In genomic region chr9:8003301-8004271, GRCm38 (mm10) we compare ENCODE assay signal across 10 mouse cellular contexts. TPM values are rescaled to one million over a fixed set of nuclear protein-coding genes. Genes with fewer than 3 reads are reported as not detected.
DNase-seq lines count a peak whose midpoint lies in the region; ATAC-seq and TF ChIP-seq lines count a peak whose summit lies in the region.
"Had no signal": no experiment of that assay in that cellular context is flagged by ENCODE, and none has a peak within 500 bp of the region (broad histone marks: within the 10 kb centered on the region; RNA-seq: fewer than 3 reads in every experiment).

No protein-coding gene starts in this region.

- peak overlapping the region; percentile 98 for H3K9ac ChIP-seq in limb, embryonic 13.5 days
- H3K9ac ChIP-seq in midbrain, embryonic 15.5 days, result peak overlapping the region; percentile 54

- 0 out of 2 replicates have a peak, but pooled peaks have one; percentile 18 for TF ChIP-seq POLR2A in testis, adult 2 months (IDR thresholded peaks at IDR 0.05; ENCODE audit: control insufficient read depth, low read depth, low read length)

- TF ChIP-seq CTCF in testis, adult 2 months (IDR thresholded peaks at IDR 0.05; ENCODE audit: control insufficient read depth, insufficient read depth, insufficient replicate concordance, low read depth, low read length), result no peak

- H3K9me3 ChIP-seq in limb, embryonic 13.5 days, result no peaks in the 10 kb centered on the region
- H3K9me3 ChIP-seq in midbrain, embryonic 15.5 days, result no peaks in the 10 kb centered on the region

- peak; percentile 49 for ATAC-seq in limb, embryonic 13.5 days (ENCODE audit: low FRiP score, low read depth)
- ATAC-seq in midbrain, embryonic 15.5 days (replicated peaks), result peak; percentile 72

- H3K36me3 ChIP-seq in limb, embryonic 13.5 days, result peaks cover 29% of the 10 kb centered on the region
- H3K36me3 ChIP-seq in midbrain, embryonic 15.5 days (replicated peaks), result no peaks in the 10 kb centered on the region
- no peaks in the 10 kb centered on the region for H3K36me3 ChIP-seq in testis, adult 2 months (ENCODE audit: control insufficient read depth, insufficient read depth, low read length)

- DNase-seq in left cerebral cortex, adult 18-20 months (ENCODE audit: low spot score in 2 of 2), result peak; percentile 27 to 38
- DNase-seq in left cerebral cortex, adult 11 months (ENCODE audit: low spot score), result no peak
- DNase-seq in embryo, embryonic 9.5 days (ENCODE audit: extremely low spot score), result peak; percentile 83
- DNase-seq in heart, adult 11 months, result peak; percentile 97
- DNase-seq in kidney, adult 11 months, result peak; percentile 69

- peak overlapping the region; percentile 74 for H3K4me2 ChIP-seq in limb, embryonic 13.5 days (replicated peaks)
- H3K4me2 ChIP-seq in midbrain, embryonic 15.5 days, result peak overlapping the region; percentile 97

- no peaks in the 10 kb centered on the region for H3K27me3 ChIP-seq in limb, embryonic 13.5 days
- H3K27me3 ChIP-seq in midbrain, embryonic 15.5 days (replicated peaks), result 0 out of 2 replicates have a peak, but pooled peaks cover 17% of the 10 kb centered on the region
- H3K27me3 ChIP-seq in testis, adult 2 months (ENCODE audit: control insufficient read depth, insufficient read depth, low read length), result no peaks in the 10 kb centered on the region
- H3K27me3 ChIP-seq: CH12.LX had no signal

- WGBS in limb, embryonic 13.5 days, result under 1% methylated on average over 66 of the region's 82 CpGs
- under 1% methylated on average over 73 of the region's 82 CpGs for WGBS in midbrain, embryonic 15.5 days

- H3K4me1 ChIP-seq in limb, embryonic 13.5 days, result peaks cover 37% of the 10 kb centered on the region
- peaks cover 15% of the 10 kb centered on the region for H3K4me1 ChIP-seq in midbrain, embryonic 15.5 days
- peaks cover 12% of the 10 kb centered on the region for H3K4me1 ChIP-seq in testis, adult 2 months (ENCODE audit: control insufficient read depth, insufficient read depth, low read length)

- peak overlapping the region; percentile 100 for H3K27ac ChIP-seq in limb, embryonic 13.5 days
- H3K27ac ChIP-seq in midbrain, embryonic 15.5 days, result peak overlapping the region; percentile 63
- H3K27ac ChIP-seq in testis, adult 2 months (ENCODE audit: control insufficient read depth, insufficient read depth, low read depth, low read length), result peak overlapping the region; percentile 92

- H3K4me3 ChIP-seq in limb, embryonic 13.5 days, result peak overlapping the region; percentile 90
- peak overlapping the region; percentile 54 for H3K4me3 ChIP-seq in midbrain, embryonic 15.5 days
- H3K4me3 ChIP-seq in testis, adult 2 months (ENCODE audit: control insufficient read depth, low read depth, low read length), result peak overlapping the region; percentile 96

RNA-seq across cellular contexts. Expression of gene Yap1, which starts 0.8 kb away (rescaled TPM):
- total RNA-seq in left cerebral cortex, adult 18-20 months (2021), result 10 to 100 TPM; 19.6 to 20.6 TPM
- 47.5 and 48.1 TPM in 2 replicates for polyA plus RNA-seq in limb, embryonic 13.5 days (2015; fragmentation: Nextera tagmentation; extraction: Ambion mirVana)
- polyA plus RNA-seq in midbrain, embryonic 15.5 days (2015; fragmentation: Nextera tagmentation; extraction: Ambion mirVana), result 8.0 and 9.2 TPM in 2 replicates
- 32.1 and 35.1 TPM in 2 replicates for polyA plus RNA-seq in testis, adult 2 months (2012; rRNA removed)
- total RNA-seq: CH12.LX had no signal

RNA-seq across cellular contexts. Expression of gene Cfap300, which starts 39.0 kb away (rescaled TPM):
- 1 to 10 TPM; 7.5 to 8.9 TPM for total RNA-seq in left cerebral cortex, adult 18-20 months (2021)
- 14.5 and 14.9 TPM in 2 replicates for polyA plus RNA-seq in limb, embryonic 13.5 days (2015; fragmentation: Nextera tagmentation; extraction: Ambion mirVana)
- 15.1 TPM in 2 replicates for polyA plus RNA-seq in midbrain, embryonic 15.5 days (2015; fragmentation: Nextera tagmentation; extraction: Ambion mirVana)
- 44.1 and 45.7 TPM in 2 replicates for polyA plus RNA-seq in testis, adult 2 months (2012; rRNA removed)
- total RNA-seq: neutrophil, adult 5-6 weeks had no signal
